Mouse (Mus musculus) liver, adult 10 weeks (tissue): ENCODE measurements around the gene Olfr1013. TPM values are rescaled to one million over a fixed set of nuclear protein-coding genes. Genes with fewer than 3 reads are reported as not detected.

Experiments used
- polyA plus RNA-seq: library from polyadenylated mRNA; stranded (reverse); fragments of 350-450 nt; fragmentation: Illumina TruSeq; extraction: RNeasy Lipid Tissue Mini Kit (QIAGEN cat#74804); gene quantifications from one replicate; pipeline ENCODE4 v1.2.3, GENCODE M21; 2014; ENCODE audit warnings: low read depth, low replicate concordance

Gene Olfr1013
- polyA plus RNA-seq = not detected

DNA sequence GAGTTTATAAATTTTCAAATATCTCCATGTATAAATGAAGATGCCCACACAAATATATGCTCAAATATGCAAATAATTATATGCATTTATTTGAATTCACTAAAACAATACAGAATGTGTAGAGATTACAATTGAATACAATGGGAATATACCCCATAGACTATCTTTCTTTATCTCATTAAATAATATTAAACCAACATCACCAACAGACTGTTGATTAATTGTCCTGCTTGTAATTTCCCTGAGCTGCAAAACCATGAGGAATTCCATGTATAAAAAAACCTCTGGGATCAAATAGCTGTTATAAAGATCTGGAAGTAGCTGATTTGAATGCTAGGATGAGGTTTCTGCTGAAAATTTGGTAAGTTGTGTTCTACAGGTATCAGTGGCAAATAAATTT lies at the start of gene Olfr1013:
TSS of gene Olfr1013 (plus strand) at position 301 of the 400 bp plus-strand sequence.

DNA sequence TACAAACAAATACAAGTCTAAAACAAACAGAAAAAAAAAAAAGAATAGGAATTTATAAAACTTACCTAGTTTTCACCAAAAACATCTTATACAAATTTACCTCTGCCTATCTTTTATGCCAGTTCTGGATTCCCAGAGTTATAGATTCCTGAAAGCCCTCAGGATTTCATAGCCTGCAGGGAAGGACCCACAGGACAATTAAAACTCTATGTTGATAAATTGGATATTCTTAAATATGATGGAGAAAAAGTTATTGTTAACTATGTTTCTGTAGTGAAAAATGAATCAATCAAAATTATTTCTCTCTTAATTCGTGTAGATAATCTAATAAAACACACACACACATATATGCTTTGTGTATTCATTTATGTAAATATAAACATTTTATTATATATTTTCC lies 4.2 kb upstream of the Olfr1013 start, which contains the start of gene Olfr1012:
TSS of gene Olfr1012 (minus strand) at position 101 of the 400 bp plus-strand sequence.

DNA sequence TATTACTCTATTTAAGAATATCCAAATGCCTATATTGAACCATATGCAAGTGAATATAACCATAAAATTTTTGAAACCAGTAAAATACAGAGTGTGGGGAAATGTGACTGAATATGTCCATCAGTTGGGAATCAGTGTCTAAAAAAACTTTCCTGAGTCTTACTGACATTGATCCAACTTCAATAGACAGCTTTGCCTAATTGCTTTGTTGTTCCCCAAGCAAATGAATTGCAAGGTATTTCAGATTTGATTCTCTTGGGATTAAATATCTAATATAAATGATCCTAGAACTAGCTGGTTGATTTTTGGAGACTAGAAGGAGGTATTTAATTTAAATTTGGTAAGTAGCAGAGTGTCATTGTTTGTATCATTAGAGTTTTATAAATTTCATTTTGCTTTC lies 5.5 kb downstream of the Olfr1013 start, which contains the start of gene Olfr1014:
TSS of gene Olfr1014 (plus strand) at position 301 of the 400 bp plus-strand sequence.

GRCm38 (mm10) chr2:85781717-85782116 lies 14.8 kb downstream of the Olfr1013 start, which contains the start of gene Olfr1015:
TSS of gene Olfr1015 (plus strand) at chr2:85782017.

GRCm38 (mm10) chr2:85802444-85802843 lies 35.5 kb downstream of the Olfr1013 start, which contains the start of gene Olfr1016:
TSS of gene Olfr1016 (minus strand) at chr2:85802544.

GRCm38 (mm10) chr2:85818179-85818578 lies 51.3 kb downstream of the Olfr1013 start, which contains the start of gene Olfr1018:
TSS of gene Olfr1018 (plus strand) at chr2:85818479.

Other genes with a start within 250 kb of the Olfr1013 start
- not detected for gene 4833423E24Rik, start 248.1 kb upstream of the Olfr1013 start, polyA plus RNA-seq
- not detected for gene Olfr996, start 187.9 kb upstream of the Olfr1013 start, polyA plus RNA-seq
- gene Olfr998, start 178.2 kb upstream of the Olfr1013 start, polyA plus RNA-seq = not detected
- gene Olfr1000, start 155.2 kb upstream of the Olfr1013 start, polyA plus RNA-seq = not detected
- not detected for gene Olfr1002, start 116.4 kb upstream of the Olfr1013 start, polyA plus RNA-seq
- not detected for gene Olfr154, start 102.6 kb upstream of the Olfr1013 start, polyA plus RNA-seq
- not detected for gene Olfr1006, start 88.3 kb upstream of the Olfr1013 start, polyA plus RNA-seq
- gene Olfr1008, start 77.7 kb upstream of the Olfr1013 start, polyA plus RNA-seq = not detected
- not detected for gene Olfr1009, start 51.7 kb upstream of the Olfr1013 start, polyA plus RNA-seq
- not detected for gene Olfr1012, start 4.3 kb upstream of the Olfr1013 start, polyA plus RNA-seq
- not detected for gene Olfr1014, start 5.6 kb downstream of the Olfr1013 start, polyA plus RNA-seq
- gene Olfr1015, start 14.9 kb downstream of the Olfr1013 start, polyA plus RNA-seq = not detected
- not detected for gene Olfr1016, start 35.4 kb downstream of the Olfr1013 start, polyA plus RNA-seq
- not detected for gene Olfr1018, start 51.4 kb downstream of the Olfr1013 start, polyA plus RNA-seq
- not detected for gene Olfr1019, start 78.4 kb downstream of the Olfr1013 start, polyA plus RNA-seq
- not detected for gene Olfr1020, start 79.9 kb downstream of the Olfr1013 start, polyA plus RNA-seq
- gene Olfr1022, start 101.5 kb downstream of the Olfr1013 start, polyA plus RNA-seq = not detected
- not detected for gene Olfr1023, start 118.5 kb downstream of the Olfr1013 start, polyA plus RNA-seq
- not detected for gene Olfr1024, start 138.0 kb downstream of the Olfr1013 start, polyA plus RNA-seq
- not detected for gene Olfr1025-ps1, start 148.1 kb downstream of the Olfr1013 start, polyA plus RNA-seq
- not detected for gene Olfr1026, start 154.5 kb downstream of the Olfr1013 start, polyA plus RNA-seq
- gene Olfr1028, start 183.3 kb downstream of the Olfr1013 start, polyA plus RNA-seq = not detected
- 0.13 TPM for gene Olfr1029, start 206.8 kb downstream of the Olfr1013 start, polyA plus RNA-seq
- not detected for gene Olfr1030, start 212.2 kb downstream of the Olfr1013 start, polyA plus RNA-seq
- gene Olfr1031, start 223.2 kb downstream of the Olfr1013 start, polyA plus RNA-seq = not detected
- not detected for gene Olfr1032, start 238.4 kb downstream of the Olfr1013 start, polyA plus RNA-seq